Mouse (Mus musculus): Measurements from ENCODE around the gene Ccdc136. TPM values are rescaled to one million over a fixed set of nuclear protein-coding genes. Genes with fewer than 3 reads are reported as not detected.
A peak's percentile ranks its signal among the peaks of the same experiment; 100 is the strongest.

Gene Ccdc136
- polyA plus RNA-seq, 1 experiment from 2014 or later, result 0.62 TPM

- DNase-seq, result no peak
- H3K4me1 ChIP-seq (replicated peaks), result peaks cover 6% of the 10 kb centered on the region
- H3K9me3 ChIP-seq (replicated peaks), result no peaks in the 10 kb centered on the region
- no peak overlapping the region for H3K27ac ChIP-seq
- peak overlapping the region; percentile 55 for H3K4me3 ChIP-seq (replicated peaks)
- no peak; the same call in 1 of the 2 replicates for ATAC-seq (ENCODE audit: low read depth)
- H3K36me3 ChIP-seq, result no peaks in the 10 kb centered on the region
- 12% methylated on average over 24 of the region's 24 CpGs for WGBS (ENCODE audit: insufficient replicate concordance)
- H3K4me2 ChIP-seq, result peak overlapping the region; percentile 67
- H3K9ac ChIP-seq, result peak overlapping the region; percentile 47
- H3K27me3 ChIP-seq, result peaks cover 95% of the 10 kb centered on the region
Measured at GRCm38 (mm10) chr6:29396714-29397540, 818 bp downstream of the Ccdc136 start.

- H3K4me2 ChIP-seq, result no peak overlapping the region
- 23% methylated on average over 6 of the region's 6 CpGs for WGBS (ENCODE audit: insufficient replicate concordance)
- H3K9me3 ChIP-seq (replicated peaks), result no peaks in the 10 kb centered on the region
- H3K27me3 ChIP-seq, result peaks cover 95% of the 10 kb centered on the region
- no peak overlapping the region for H3K27ac ChIP-seq
- no peak overlapping the region for H3K4me3 ChIP-seq (replicated peaks)
- H3K9ac ChIP-seq, result no peak overlapping the region
- DNase-seq (no peak), ATAC-seq (ENCODE audit: low read depth) (no peak)
- H3K36me3 ChIP-seq, result no peaks in the 10 kb centered on the region
- peaks cover 7% of the 10 kb centered on the region for H3K4me1 ChIP-seq (replicated peaks)
Measured at GRCm38 (mm10) chr6:29397575-29397974, 1.5 kb downstream of the Ccdc136 start.

GRCm38 (mm10) chr6:29399851-29400250, 3.7 kb downstream of the Ccdc136 start:
- Histone ChIP-seq H3K9ac (no peak overlapping the region), H3K9me3 (replicated peaks) (no peaks in the 10 kb centered on the region), H3K4me3 (replicated peaks) (no peak overlapping the region), H3K36me3 (no peaks in the 10 kb centered on the region), H3K27ac (no peak overlapping the region), H3K4me2 (no peak overlapping the region), H3K4me1 (replicated peaks) (peaks cover 10% of the 10 kb centered on the region), H3K27me3 (peaks cover 93% of the 10 kb centered on the region)
- ATAC-seq (ENCODE audit: low read depth), result no peak
- WGBS (ENCODE audit: insufficient replicate concordance), result 68% methylated on average over 4 of the region's 4 CpGs
- DNase-seq, result no peak

GRCm38 (mm10) chr6:29402693-29403342, 6.7 kb downstream of the Ccdc136 start:
- 0 out of 2 replicates have a peak, but pooled peaks cover 4% of the 10 kb centered on the region for H3K4me1 ChIP-seq (replicated peaks)
- DNase-seq (peak; percentile 10), ATAC-seq (ENCODE audit: low read depth) (no peak)
- WGBS (ENCODE audit: insufficient replicate concordance), result 7% methylated on average over 32 of the region's 34 CpGs
- no peak overlapping the region; the same call in 1 of the 2 replicates for H3K4me3 ChIP-seq (replicated peaks)
- no peaks in the 10 kb centered on the region for H3K36me3 ChIP-seq
- H3K27me3 ChIP-seq, result peaks cover 64% of the 10 kb centered on the region
- H3K4me2 ChIP-seq, result peak overlapping the region; percentile 29; the same call in 1 of the 2 replicates
- H3K9ac ChIP-seq, result no peak overlapping the region
- H3K27ac ChIP-seq, result no peak overlapping the region
- no peaks in the 10 kb centered on the region for H3K9me3 ChIP-seq (replicated peaks)

GRCm38 (mm10) chr6:29406412-29406811, 10.3 kb downstream of the Ccdc136 start:
- no peak overlapping the region for H3K4me3 ChIP-seq (replicated peaks)
- H3K9ac ChIP-seq, result no peak overlapping the region
- H3K36me3 ChIP-seq, result no peaks in the 10 kb centered on the region
- 68% methylated on average over 6 of the region's 6 CpGs for WGBS (ENCODE audit: insufficient replicate concordance)
- H3K9me3 ChIP-seq (replicated peaks), result no peaks in the 10 kb centered on the region
- no peak for ATAC-seq (ENCODE audit: low read depth)
- H3K27ac ChIP-seq, result no peak overlapping the region
- H3K4me2 ChIP-seq, result no peak overlapping the region
- 0 out of 2 replicates have a peak, but pooled peaks cover 4% of the 10 kb centered on the region for H3K4me1 ChIP-seq (replicated peaks)
- DNase-seq, result no peak
- H3K27me3 ChIP-seq, result peaks cover 31% of the 10 kb centered on the region

- Histone ChIP-seq H3K36me3 (no peaks in the 10 kb centered on the region), H3K27ac (no peak overlapping the region), H3K27me3 (peaks cover 17% of the 10 kb centered on the region), H3K4me3 (replicated peaks) (no peak overlapping the region), H3K9me3 (replicated peaks) (no peaks in the 10 kb centered on the region), H3K4me2 (no peak overlapping the region), H3K9ac (no peak overlapping the region), H3K4me1 (replicated peaks) (no peaks in the 10 kb centered on the region)
- ATAC-seq (ENCODE audit: low read depth), result no peak
- 50% methylated on average over 9 of the region's 9 CpGs for WGBS (ENCODE audit: insufficient replicate concordance)
- no peak for DNase-seq
Measured at GRCm38 (mm10) chr6:29415446-29415845, 19.3 kb downstream of the Ccdc136 start.

- WGBS (ENCODE audit: insufficient replicate concordance), result 39% methylated on average over 2 of the region's 2 CpGs
- no peak overlapping the region for H3K4me2 ChIP-seq
- DNase-seq (no peak), ATAC-seq (ENCODE audit: low read depth) (no peak)
- no peaks in the 10 kb centered on the region for H3K9me3 ChIP-seq (replicated peaks)
- H3K36me3 ChIP-seq, result no peaks in the 10 kb centered on the region
- H3K27me3 ChIP-seq, result peaks cover 14% of the 10 kb centered on the region
- H3K27ac ChIP-seq, result no peak overlapping the region
- no peaks in the 10 kb centered on the region for H3K4me1 ChIP-seq (replicated peaks)
- H3K9ac ChIP-seq, result no peak overlapping the region
- no peak overlapping the region for H3K4me3 ChIP-seq (replicated peaks)
Measured at GRCm38 (mm10) chr6:29420596-29420995, 24.5 kb downstream of the Ccdc136 start.

- no peak for ATAC-seq (ENCODE audit: low read depth)
- Histone ChIP-seq H3K4me3 (replicated peaks) (no peak overlapping the region), H3K27me3 (peaks cover 12% of the 10 kb centered on the region; the same call in 1 of the 2 replicates), H3K36me3 (no peaks in the 10 kb centered on the region), H3K9ac (no peak overlapping the region), H3K4me2 (no peak overlapping the region), H3K9me3 (replicated peaks) (no peaks in the 10 kb centered on the region), H3K4me1 (replicated peaks) (no peaks in the 10 kb centered on the region), H3K27ac (no peak overlapping the region)
- 73% methylated on average over 8 of the region's 8 CpGs for WGBS (ENCODE audit: insufficient replicate concordance)
- DNase-seq, result no peak
Measured at GRCm38 (mm10) chr6:29425118-29425517, 29.0 kb downstream of the Ccdc136 start.

- H3K4me3 ChIP-seq (replicated peaks), result no peak overlapping the region
- WGBS (ENCODE audit: insufficient replicate concordance), result 66% methylated on average over 6 of the region's 6 CpGs
- no peaks in the 10 kb centered on the region for H3K4me1 ChIP-seq (replicated peaks)
- no peak overlapping the region for H3K9ac ChIP-seq
- peaks cover 24% of the 10 kb centered on the region for H3K27me3 ChIP-seq
- H3K27ac ChIP-seq, result no peak overlapping the region
- no peak overlapping the region for H3K4me2 ChIP-seq
- no peaks in the 10 kb centered on the region for H3K36me3 ChIP-seq
- DNase-seq, result no peak
- H3K9me3 ChIP-seq (replicated peaks), result no peaks in the 10 kb centered on the region
- no peak for ATAC-seq (ENCODE audit: low read depth)
Measured at GRCm38 (mm10) chr6:29426331-29426730, 30.2 kb downstream of the Ccdc136 start.

- ATAC-seq (ENCODE audit: low read depth) (no peak), DNase-seq (no peak)
- Histone ChIP-seq H3K9me3 (replicated peaks) (no peaks in the 10 kb centered on the region), H3K27me3 (peaks cover 42% of the 10 kb centered on the region), H3K4me3 (replicated peaks) (no peak overlapping the region), H3K4me1 (replicated peaks) (peaks cover 2% of the 10 kb centered on the region; the same call in 1 of the 2 replicates), H3K36me3 (no peaks in the 10 kb centered on the region), H3K27ac (no peak overlapping the region), H3K9ac (no peak overlapping the region), H3K4me2 (no peak overlapping the region)
- 46% methylated on average over 4 of the region's 4 CpGs for WGBS (ENCODE audit: insufficient replicate concordance)
Measured at GRCm38 (mm10) chr6:29428171-29428570, 32.1 kb downstream of the Ccdc136 start.

GRCm38 (mm10) chr6:29430681-29431420, 34.7 kb downstream of the Ccdc136 start:
- DNase-seq (no peak), ATAC-seq (ENCODE audit: low read depth) (no peak)
- H3K9me3 ChIP-seq (replicated peaks), result no peaks in the 10 kb centered on the region
- no peak overlapping the region for H3K27ac ChIP-seq
- no peak overlapping the region for H3K4me3 ChIP-seq (replicated peaks)
- peaks cover 23% of the 10 kb centered on the region for H3K4me1 ChIP-seq (replicated peaks)
- H3K4me2 ChIP-seq, result no peak overlapping the region
- peaks cover 69% of the 10 kb centered on the region for H3K27me3 ChIP-seq
- H3K36me3 ChIP-seq, result no peaks in the 10 kb centered on the region
- no peak overlapping the region for H3K9ac ChIP-seq
- WGBS (ENCODE audit: insufficient replicate concordance), result 45% methylated on average over 15 of the region's 15 CpGs
